Mouse (Mus musculus) myocyte (in vitro differentiated cells): Measurements from ENCODE around the gene Celf2.

Experiments used
- CEBPB ChIP-seq: IDR thresholded peaks from 2 replicates; pipeline ENCODE4 v1.6.1; 2011; ENCODE audit warnings: mild to moderate bottlenecking, moderate library complexity; ENCODE audit not compliant: poor library complexity, insufficient read depth, severe bottlenecking
- MAX ChIP-seq: IDR thresholded peaks from one replicate; pipeline ENCODE4 v1.6.1; 2011; ENCODE audit warnings: low read depth, mild to moderate bottlenecking, control low read depth
- POLR2A ChIP-seq: IDR thresholded peaks from one replicate; pipeline ENCODE4 v1.6.1; 2011; ENCODE audit warnings: low read depth, mild to moderate bottlenecking, control low read depth, moderate library complexity; ENCODE audit not compliant: insufficient read length
- POLR2AphosphoS2 ChIP-seq: IDR thresholded peaks from one replicate; pipeline ENCODE4 v1.6.1; 2011; ENCODE audit warnings: low read depth, control low read depth; ENCODE audit not compliant: insufficient read length
- REST ChIP-seq: IDR thresholded peaks from one replicate; pipeline ENCODE4 v1.6.1; 2011; ENCODE audit warnings: mild to moderate bottlenecking, control low read depth, moderate library complexity; ENCODE audit not compliant: insufficient read depth, insufficient read length
- SRF ChIP-seq: IDR thresholded peaks from one replicate; pipeline ENCODE4 v1.6.1; 2011; ENCODE audit warnings: low read depth; ENCODE audit not compliant: control insufficient read depth, insufficient read length

DNA sequence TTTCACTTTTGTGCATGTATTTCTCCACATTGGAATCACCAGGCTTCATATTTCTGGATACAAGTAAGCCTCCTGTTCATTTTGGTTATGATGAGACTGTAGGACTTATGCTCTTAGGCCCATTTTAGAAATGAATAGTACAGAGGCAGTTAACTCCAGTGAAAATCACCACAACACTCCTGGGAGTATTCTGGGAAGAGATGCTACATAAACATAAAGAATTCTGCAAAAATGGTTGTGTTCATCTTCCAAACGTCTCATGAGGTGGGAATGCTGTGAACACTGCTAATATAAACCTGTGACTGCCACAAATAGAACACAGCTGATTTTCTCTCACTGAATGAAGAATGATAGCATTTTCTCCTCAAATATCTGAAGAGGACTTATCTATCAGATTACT is 130.6 kb downstream of the Celf2 start:
- TF ChIP-seq REST (no peak), POLR2A (no peak), POLR2AphosphoS2 (no peak), SRF (no peak), MAX (no peak), CEBPB (no peak)
